In genomic region chr15:66373908-66374307, GRCm38 (mm10) we compare ENCODE assay signal across 22 mouse cellular contexts.
DNase-seq lines count a peak whose midpoint lies in the region; ATAC-seq and TF ChIP-seq lines count a peak whose summit lies in the region.
"Had no signal": no experiment of that assay in that cellular context is flagged by ENCODE, and none has a peak within 500 bp of the region (broad histone marks: within the 10 kb centered on the region; RNA-seq: fewer than 3 reads in every experiment).

No protein-coding gene starts in this region.

- H3K4me1 ChIP-seq in forebrain, embryonic 15.5 days = no peaks in the 10 kb centered on the region
- H3K4me1 ChIP-seq in forebrain, embryonic 10.5 days = no peaks in the 10 kb centered on the region
- no peaks in the 10 kb centered on the region for H3K4me1 ChIP-seq in midbrain, embryonic 16.5 days (ENCODE audit: control insufficient read depth, insufficient read depth, low read length)
- H3K4me1 ChIP-seq in midbrain, embryonic 10.5 days = no peaks in the 10 kb centered on the region
- no peaks in the 10 kb centered on the region for H3K4me1 ChIP-seq in thymus, adult 2 months (replicated peaks; ENCODE audit: control insufficient read depth, insufficient read depth, low read length)
- H3K4me1 ChIP-seq: embryonic facial prominence, embryonic 15.5 days; hindbrain, embryonic 10.5 days had no signal

- H3K9ac ChIP-seq in forebrain, embryonic 15.5 days (replicated peaks) = no peak overlapping the region
- H3K9ac ChIP-seq in midbrain, embryonic 16.5 days (ENCODE audit: low read depth, low read length) = no peak overlapping the region
- H3K9ac ChIP-seq: embryonic facial prominence, embryonic 15.5 days had no signal

- no peak for TF ChIP-seq POLR2A in thymus, adult 2 months (IDR thresholded peaks at IDR 0.05; ENCODE audit: control insufficient read depth, extremely low read depth, insufficient read depth, low read length, poor library complexity)

- H3K4me3 ChIP-seq in forebrain, embryonic 15.5 days = no peak overlapping the region
- no peak overlapping the region for H3K4me3 ChIP-seq in forebrain, embryonic 10.5 days
- no peak overlapping the region for H3K4me3 ChIP-seq in midbrain, embryonic 16.5 days (ENCODE audit: low read depth, low read length)
- no peak overlapping the region for H3K4me3 ChIP-seq in midbrain, embryonic 10.5 days
- H3K4me3 ChIP-seq in thymus, adult 2 months (ENCODE audit: control insufficient read depth, insufficient read depth, low read length) = no peak overlapping the region
- H3K4me3 ChIP-seq: embryonic facial prominence, embryonic 15.5 days; hindbrain, embryonic 10.5 days had no signal

- H3K27ac ChIP-seq in forebrain, embryonic 15.5 days (replicated peaks) = peak overlapping the region; percentile 27; the same call in 1 of the 2 replicates
- H3K27ac ChIP-seq in forebrain, embryonic 10.5 days = no peak overlapping the region
- no peak overlapping the region for H3K27ac ChIP-seq in midbrain, embryonic 16.5 days (ENCODE audit: low read length)
- H3K27ac ChIP-seq in midbrain, embryonic 10.5 days (replicated peaks) = no peak overlapping the region
- H3K27ac ChIP-seq in thymus, adult 2 months (ENCODE audit: control insufficient read depth, insufficient read depth, low read length) = no peak overlapping the region
- H3K27ac ChIP-seq: embryonic facial prominence, embryonic 15.5 days; hindbrain, embryonic 10.5 days; kidney, postnatal 0 days; stomach, postnatal 0 days had no signal

- WGBS in forebrain, embryonic 15.5 days = 41% methylated on average over 3 of the region's 3 CpGs
- 62% methylated on average over 3 of the region's 3 CpGs for WGBS in forebrain, embryonic 10.5 days
- WGBS in midbrain, embryonic 16.5 days = 50% methylated on average over 3 of the region's 3 CpGs
- 63% methylated on average over 3 of the region's 3 CpGs for WGBS in midbrain, embryonic 10.5 days
- 66% methylated on average over 3 of the region's 3 CpGs for WGBS in thymus, adult 2 months

- no peaks in the 10 kb centered on the region for H3K36me3 ChIP-seq in forebrain, embryonic 15.5 days
- no peaks in the 10 kb centered on the region for H3K36me3 ChIP-seq in forebrain, embryonic 10.5 days (replicated peaks)
- no peaks in the 10 kb centered on the region for H3K36me3 ChIP-seq in midbrain, embryonic 16.5 days (ENCODE audit: control insufficient read depth, insufficient read depth, low read length)
- H3K36me3 ChIP-seq in midbrain, embryonic 10.5 days = no peaks in the 10 kb centered on the region
- no peaks in the 10 kb centered on the region for H3K36me3 ChIP-seq in thymus, adult 2 months (ENCODE audit: control insufficient read depth, insufficient read depth, low read length)
- H3K36me3 ChIP-seq: embryonic facial prominence, embryonic 15.5 days; hindbrain, embryonic 10.5 days had no signal

- H3K9me3 ChIP-seq in forebrain, embryonic 15.5 days = no peaks in the 10 kb centered on the region
- H3K9me3 ChIP-seq in forebrain, embryonic 10.5 days = no peaks in the 10 kb centered on the region
- no peaks in the 10 kb centered on the region for H3K9me3 ChIP-seq in midbrain, embryonic 16.5 days (replicated peaks; ENCODE audit: control insufficient read depth, low read length, poor library complexity, severe bottlenecking)
- H3K9me3 ChIP-seq in midbrain, embryonic 10.5 days (replicated peaks) = no peaks in the 10 kb centered on the region
- H3K9me3 ChIP-seq: embryonic facial prominence, embryonic 15.5 days; hindbrain, embryonic 10.5 days had no signal

- no peak for TF ChIP-seq CTCF in thymus, adult 2 months (IDR thresholded peaks at IDR 0.05; ENCODE audit: borderline replicate concordance, control insufficient read depth, extremely low read depth, insufficient read depth, low read length, poor library complexity)

- ATAC-seq in forebrain, embryonic 15.5 days (replicated peaks) = peak; percentile 53
- ATAC-seq in midbrain, embryonic 16.5 days = peak; percentile 45; the same call in 1 of the 2 replicates

- H3K4me2 ChIP-seq in forebrain, embryonic 15.5 days (replicated peaks) = no peak overlapping the region
- H3K4me2 ChIP-seq in midbrain, embryonic 16.5 days (ENCODE audit: low read length) = no peak overlapping the region
- H3K4me2 ChIP-seq: embryonic facial prominence, embryonic 15.5 days; heart, embryonic 11.5 days had no signal

- no peak for DNase-seq in forebrain, embryonic 10.5 days (ENCODE audit: extremely low spot score, low spot score)
- DNase-seq in midbrain, embryonic 10.5 days (ENCODE audit: low spot score) = no peak
- peak; percentile 4 for DNase-seq in Muller cell, postnatal 12 days (ENCODE audit: inconsistent ontology term)
- peak; percentile 4 for DNase-seq in naive thymus-derived CD4-positive, alpha-beta T cell, adult 2 months (ENCODE audit: low read depth)
- no peak for DNase-seq in thymus, adult 2 months
- DNase-seq: adrenal gland, postnatal 14 days; cerebellum, adult 11 months; cerebellum, adult 9-11 months; gastrocnemius, postnatal 14 days; heart, adult 11 months; kidney, adult 11 months; layer of hippocampus, postnatal 36 days; lung, postnatal 4 days; right cerebral cortex, postnatal 14 days; thymus, postnatal 25 days had no signal

- H3K27me3 ChIP-seq in forebrain, embryonic 15.5 days = no peaks in the 10 kb centered on the region
- no peaks in the 10 kb centered on the region for H3K27me3 ChIP-seq in forebrain, embryonic 10.5 days (ENCODE audit: poor library complexity, severe bottlenecking)
- H3K27me3 ChIP-seq in midbrain, embryonic 16.5 days (ENCODE audit: control insufficient read depth, insufficient read depth, low read depth, low read length) = no peaks in the 10 kb centered on the region
- H3K27me3 ChIP-seq in midbrain, embryonic 10.5 days (ENCODE audit: low read depth, poor library complexity, severe bottlenecking) = no peaks in the 10 kb centered on the region
- no peaks in the 10 kb centered on the region for H3K27me3 ChIP-seq in thymus, adult 2 months (ENCODE audit: control insufficient read depth, insufficient read depth, low read length)
- H3K27me3 ChIP-seq: embryonic facial prominence, embryonic 15.5 days had no signal

Comparison
In these comparisons a context has a peak if more than half of its experiments do, and no peak if none do; other contexts are left out.
1. DNase-seq: peak in Muller cell, postnatal 12 days (single experiment) and naive thymus-derived CD4-positive, alpha-beta T cell, adult 2 months (single experiment); none in forebrain, embryonic 10.5 days (single experiment), midbrain, embryonic 10.5 days (single experiment) and thymus, adult 2 months (single experiment).